Mouse (Mus musculus) olfactory bulb, adult 2 months (tissue): ENCODE results near the gene Ppm1b.

ENCODE experiments used
- CTCF ChIP-seq: fragments of 200-500 bp; IDR thresholded peaks from 2 replicates; pipeline ENCODE4 v1.5.1; 2012; ENCODE audit warnings: low read depth, mild to moderate bottlenecking, low read length, moderate library complexity; ENCODE audit not compliant: insufficient read depth
- POLR2A ChIP-seq: fragments of 200-500 bp; IDR thresholded peaks from 2 replicates; pipeline ENCODE4 v1.6.1; 2012; ENCODE audit warnings: mild to moderate bottlenecking, low read depth, low read length, moderate library complexity; ENCODE audit not compliant: insufficient read depth

GRCm38 (mm10) chr17:84924779-84925178 lies 31.8 kb upstream of the Ppm1b start:
- TF ChIP-seq CTCF (no peak), POLR2A (no peak)
